Mouse (Mus musculus): ENCODE measurements around the gene Sf3b4. TPM values are rescaled to one million over a fixed set of nuclear protein-coding genes. Genes with fewer than 3 reads are reported as not detected.
A peak's percentile ranks its signal among the peaks of the same experiment; 100 is the strongest.
"Not testable (repeated sequence)": the region's sequence is repeated elsewhere in the genome, so short reads cannot be mapped to it uniquely, and the experiment has no call there.

Gene Sf3b4
- total RNA-seq, 1 experiment, result 91.1 TPM

DNA sequence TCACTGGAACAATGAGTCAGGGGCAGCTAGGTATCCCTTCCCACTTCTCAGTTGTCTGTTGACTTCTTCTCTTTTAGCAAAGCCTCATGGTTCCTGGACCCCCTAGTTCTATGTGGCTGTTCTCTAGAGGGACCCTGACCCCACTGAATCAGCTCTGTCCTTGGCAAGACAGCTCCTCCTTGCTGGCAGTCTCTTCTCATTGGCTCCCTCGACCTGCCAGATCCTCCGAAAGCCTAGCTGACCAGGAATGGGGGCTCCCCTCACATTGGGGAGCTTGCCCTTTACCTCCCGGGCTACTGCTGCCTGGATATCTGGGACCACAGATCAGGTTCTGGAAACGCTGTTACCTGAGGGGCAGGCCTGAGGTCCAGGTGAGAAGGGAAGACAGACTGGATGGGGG, 1.9 kb upstream of the Sf3b4 start:
- Histone ChIP-seq H3K4me1 (ENCODE audit: control insufficient read depth in 2 of 2, insufficient read depth in 2 of 2, low read length in 2 of 2, poor library complexity in 1 of 2) (peaks cover 5 to 14% of the 10 kb centered on the region in 2 experiments; a peak in 3 of 4 replicates), H3K9me3 (ENCODE audit: control insufficient read depth, insufficient read depth, low read depth, low read length) (no peaks in the 10 kb centered on the region), H3K27ac (ENCODE audit: insufficient read depth, low read depth, low read length, poor library complexity, severe bottlenecking) (no peak overlapping the region), H3K36me3 (ENCODE audit: control insufficient read depth, insufficient read depth, low read length, poor library complexity, severe bottlenecking) (peaks cover 16% of the 10 kb centered on the region), H3K9ac (ENCODE audit: insufficient read depth, low read depth, low read length, poor library complexity, severe bottlenecking) (no peak overlapping the region; the same call in 1 of the 2 replicates), H3K4me3 (ENCODE audit: insufficient read depth in 1 of 2, low read depth in 1 of 2, low read length in 2 of 2, poor library complexity in 1 of 2, severe bottlenecking in 1 of 2) (no peak overlapping the region)
- in situ Hi-C loops (cut with MboI; ENCODE audit: low sequenced_read_pairs in 2 of 2, unreplicated experiment in 2 of 2), result no loop called here
- no peak for TF ChIP-seq CHD2 (IDR thresholded peaks at IDR 0.05; ENCODE audit: low read depth, low read length)
- no peak for TF ChIP-seq ZC3H11A (IDR thresholded peaks at IDR 0.05; ENCODE audit: borderline replicate concordance, low read depth, low read length)
- no peak for TF ChIP-seq HCFC1 (IDR thresholded peaks at IDR 0.05; ENCODE audit: borderline replicate concordance, insufficient read depth, low read length)
- TF ChIP-seq MAFK (IDR thresholded peaks at IDR 0.05; ENCODE audit: insufficient read depth, low read depth, low read length), result no peak
- TF ChIP-seq ZNF384 (IDR thresholded peaks at IDR 0.05; ENCODE audit: low read depth, low read length), result no peak
- DNase-seq (ENCODE audit: low read depth, low spot score), result no peak

DNA sequence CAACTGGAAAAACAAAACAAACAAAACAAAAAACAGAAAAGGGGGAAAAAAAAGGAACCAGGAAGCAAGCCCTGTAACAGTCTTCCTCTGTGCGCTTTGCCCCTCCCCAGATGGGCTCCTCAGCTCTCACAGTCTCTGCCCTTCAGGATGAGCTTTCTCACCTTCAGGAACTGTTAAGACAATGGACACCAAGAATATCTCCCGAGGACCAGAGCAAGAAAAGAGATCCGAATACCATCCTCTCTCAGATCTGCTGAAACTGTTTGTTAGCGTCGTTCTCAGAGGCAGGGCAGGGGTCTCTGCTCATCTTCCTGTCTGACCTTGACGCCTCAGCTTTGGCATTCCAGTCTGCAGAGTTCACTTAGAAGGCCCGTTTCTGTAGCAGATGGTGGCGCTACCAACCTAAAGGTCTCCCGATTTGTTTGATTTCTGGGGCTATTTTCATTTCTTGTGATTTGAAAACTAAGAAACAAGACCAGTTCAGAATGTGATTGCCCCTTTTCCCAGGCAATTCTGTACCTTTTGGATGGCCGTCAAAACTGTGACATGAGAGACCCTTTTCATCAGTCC, 1.1 kb upstream of the Sf3b4 start:
- Histone ChIP-seq H3K27ac (ENCODE audit: insufficient read depth, low read depth, low read length, poor library complexity, severe bottlenecking) (peak overlapping the region; percentile 23; the same call in 1 of the 2 replicates), H3K4me3 (ENCODE audit: insufficient read depth in 1 of 2, low read depth in 1 of 2, low read length in 2 of 2, poor library complexity in 1 of 2, severe bottlenecking in 1 of 2) (peak overlapping the region; percentile 97 to 98), H3K36me3 (ENCODE audit: control insufficient read depth, insufficient read depth, low read length, poor library complexity, severe bottlenecking) (peaks cover 22% of the 10 kb centered on the region), H3K4me1 (ENCODE audit: control insufficient read depth in 2 of 2, insufficient read depth in 2 of 2, low read length in 2 of 2, poor library complexity in 1 of 2) (peaks cover 5 to 14% of the 10 kb centered on the region in 2 experiments; a peak in 3 of 4 replicates), H3K9me3 (ENCODE audit: control insufficient read depth, insufficient read depth, low read depth, low read length) (no peaks in the 10 kb centered on the region), H3K9ac (ENCODE audit: insufficient read depth, low read depth, low read length, poor library complexity, severe bottlenecking) (peak overlapping the region; percentile 94)
- DNase-seq (ENCODE audit: low read depth, low spot score), result no peak
- in situ Hi-C loops (cut with MboI; ENCODE audit: low sequenced_read_pairs in 2 of 2, unreplicated experiment in 2 of 2), result no loop called here
- TF ChIP-seq ZC3H11A (IDR thresholded peaks at IDR 0.05; ENCODE audit: borderline replicate concordance, low read depth, low read length) (no peak), HCFC1 (IDR thresholded peaks at IDR 0.05; ENCODE audit: borderline replicate concordance, insufficient read depth, low read length) (no peak), CHD2 (IDR thresholded peaks at IDR 0.05; ENCODE audit: low read depth, low read length) (no peak), MAFK (IDR thresholded peaks at IDR 0.05; ENCODE audit: insufficient read depth, low read depth, low read length) (no peak), ZNF384 (IDR thresholded peaks at IDR 0.05; ENCODE audit: low read depth, low read length) (no peak)

DNA sequence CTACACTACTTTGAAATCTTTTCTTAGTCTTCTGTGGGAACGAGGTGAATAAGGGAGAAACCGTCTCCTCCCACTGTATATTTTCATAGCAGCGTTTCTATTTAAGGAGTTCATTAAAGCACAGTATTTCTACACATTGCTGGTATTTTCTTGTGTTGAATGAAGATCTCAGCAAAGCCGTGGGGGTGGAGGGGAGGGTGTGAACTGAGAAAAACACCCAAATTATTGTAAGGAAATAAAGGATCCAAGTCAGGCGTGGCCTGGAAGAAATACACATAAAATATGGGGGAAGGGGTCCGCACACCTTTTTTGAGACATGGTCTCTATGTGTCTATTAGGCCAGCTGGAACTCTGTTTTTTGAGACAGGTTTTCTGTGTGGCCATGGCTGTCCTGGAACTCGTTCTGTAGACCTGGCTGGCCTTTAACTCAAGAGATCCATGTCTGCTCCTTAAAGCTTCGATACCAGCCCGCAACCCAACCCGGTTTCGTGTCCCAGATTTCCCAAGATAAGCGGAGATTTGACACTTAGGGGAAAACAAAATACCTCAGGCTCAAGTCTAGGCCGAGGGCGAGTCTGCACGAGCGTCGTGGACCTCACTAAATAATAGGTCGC, 442 bp upstream of the Sf3b4 start:
- no peak for DNase-seq (ENCODE audit: low read depth, low spot score)
- peak overlapping the region; percentile 94 for H3K9ac ChIP-seq (ENCODE audit: insufficient read depth, low read depth, low read length, poor library complexity, severe bottlenecking)
- in situ Hi-C loops (cut with MboI; ENCODE audit: low sequenced_read_pairs in 2 of 2, unreplicated experiment in 2 of 2), result no loop called here
- peak overlapping the region; percentile 86 for H3K27ac ChIP-seq (ENCODE audit: insufficient read depth, low read depth, low read length, poor library complexity, severe bottlenecking)
- no peak for TF ChIP-seq ZC3H11A (IDR thresholded peaks at IDR 0.05; ENCODE audit: borderline replicate concordance, low read depth, low read length)
- no peak for TF ChIP-seq MAFK (IDR thresholded peaks at IDR 0.05; ENCODE audit: insufficient read depth, low read depth, low read length)
- TF ChIP-seq CHD2 (IDR thresholded peaks at IDR 0.05; ENCODE audit: low read depth, low read length), result no peak
- no peak for TF ChIP-seq ZNF384 (IDR thresholded peaks at IDR 0.05; ENCODE audit: low read depth, low read length)
- TF ChIP-seq HCFC1 (IDR thresholded peaks at IDR 0.05; ENCODE audit: borderline replicate concordance, insufficient read depth, low read length), result no peak
- H3K36me3 ChIP-seq (ENCODE audit: control insufficient read depth, insufficient read depth, low read length, poor library complexity, severe bottlenecking), result peaks cover 28% of the 10 kb centered on the region
- H3K9me3 ChIP-seq (ENCODE audit: control insufficient read depth, insufficient read depth, low read depth, low read length), result no peaks in the 10 kb centered on the region
- peaks cover 5 to 14% of the 10 kb centered on the region in 2 experiments; a peak in 3 of 4 replicates for H3K4me1 ChIP-seq (ENCODE audit: control insufficient read depth in 2 of 2, insufficient read depth in 2 of 2, low read length in 2 of 2, poor library complexity in 1 of 2)
- peak overlapping the region; percentile 97 to 98 for H3K4me3 ChIP-seq (ENCODE audit: insufficient read depth in 1 of 2, low read depth in 1 of 2, low read length in 2 of 2, poor library complexity in 1 of 2, severe bottlenecking in 1 of 2)

DNA sequence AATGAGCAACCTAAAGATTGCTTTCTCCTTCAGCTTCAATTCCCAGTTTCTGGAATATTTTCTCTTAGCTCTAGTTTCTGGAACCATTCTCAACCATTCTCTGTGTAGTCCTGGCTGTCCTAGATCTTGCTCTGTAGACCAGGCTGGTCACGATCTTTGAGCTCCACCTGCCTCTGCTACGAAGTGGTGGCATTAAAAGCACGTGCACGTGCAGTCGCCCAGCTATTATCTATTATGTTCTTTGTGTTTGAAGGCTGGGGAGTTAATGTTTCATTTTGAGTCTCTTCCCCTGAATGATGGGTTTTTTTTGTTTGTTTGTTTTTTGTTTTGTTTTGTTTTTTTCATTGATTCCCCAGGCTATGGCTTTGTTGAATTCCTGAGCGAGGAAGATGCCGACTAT, 1.1 kb downstream of the Sf3b4 start:
- Histone ChIP-seq H3K27ac (ENCODE audit: insufficient read depth, low read depth, low read length, poor library complexity, severe bottlenecking) (no peak overlapping the region), H3K4me1 (ENCODE audit: control insufficient read depth in 2 of 2, insufficient read depth in 2 of 2, low read length in 2 of 2, poor library complexity in 1 of 2) (peaks cover 5 to 14% of the 10 kb centered on the region in 2 experiments; a peak in 3 of 4 replicates), H3K4me3 (ENCODE audit: insufficient read depth in 1 of 2, low read depth in 1 of 2, low read length in 2 of 2, poor library complexity in 1 of 2, severe bottlenecking in 1 of 2) (peak overlapping the region; percentile 97 to 98), H3K9me3 (ENCODE audit: control insufficient read depth, insufficient read depth, low read depth, low read length) (no peaks in the 10 kb centered on the region), H3K36me3 (ENCODE audit: control insufficient read depth, insufficient read depth, low read length, poor library complexity, severe bottlenecking) (peaks cover 37% of the 10 kb centered on the region), H3K9ac (ENCODE audit: insufficient read depth, low read depth, low read length, poor library complexity, severe bottlenecking) (peak overlapping the region; percentile 99)
- no peak for DNase-seq (ENCODE audit: low read depth, low spot score)
- TF ChIP-seq HCFC1 (IDR thresholded peaks at IDR 0.05; ENCODE audit: borderline replicate concordance, insufficient read depth, low read length) (no peak), ZNF384 (IDR thresholded peaks at IDR 0.05; ENCODE audit: low read depth, low read length) (no peak), CHD2 (IDR thresholded peaks at IDR 0.05; ENCODE audit: low read depth, low read length) (no peak), MAFK (IDR thresholded peaks at IDR 0.05; ENCODE audit: insufficient read depth, low read depth, low read length) (no peak), ZC3H11A (IDR thresholded peaks at IDR 0.05; ENCODE audit: borderline replicate concordance, low read depth, low read length) (no peak)
- in situ Hi-C loops (cut with MboI; ENCODE audit: low sequenced_read_pairs in 2 of 2, unreplicated experiment in 2 of 2), result no loop called here

DNA sequence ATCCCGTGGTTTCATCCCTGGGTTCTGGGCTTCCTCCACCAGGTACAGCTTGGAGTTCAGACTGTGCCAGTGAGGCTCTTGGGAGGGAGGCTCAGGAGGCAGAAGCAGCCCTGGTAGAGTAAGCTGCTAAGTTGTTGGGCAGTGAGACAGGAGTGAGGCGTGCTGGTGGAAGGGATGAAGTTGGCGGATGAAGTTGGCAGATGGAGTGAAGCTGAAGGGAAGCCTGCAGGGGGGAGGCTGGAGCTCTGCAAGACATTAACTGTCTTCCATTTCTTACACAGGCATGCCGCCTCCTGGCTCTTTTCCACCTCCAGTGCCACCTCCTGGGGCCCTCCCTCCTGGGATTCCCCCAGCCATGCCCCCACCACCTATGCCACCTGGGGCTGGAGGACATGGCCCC, 1.9 kb downstream of the Sf3b4 start:
- Histone ChIP-seq H3K4me1 (ENCODE audit: control insufficient read depth in 2 of 2, insufficient read depth in 2 of 2, low read length in 2 of 2, poor library complexity in 1 of 2) (peaks cover 5 to 14% of the 10 kb centered on the region in 2 experiments; a peak in 3 of 4 replicates), H3K4me3 (ENCODE audit: insufficient read depth in 1 of 2, low read depth in 1 of 2, low read length in 2 of 2, poor library complexity in 1 of 2, severe bottlenecking in 1 of 2) (peak overlapping the region; percentile 6 to 98; a peak in 2 of 4 replicates), H3K9ac (ENCODE audit: insufficient read depth, low read depth, low read length, poor library complexity, severe bottlenecking) (peak overlapping the region; percentile 26; the same call in 1 of the 2 replicates), H3K36me3 (ENCODE audit: control insufficient read depth, insufficient read depth, low read length, poor library complexity, severe bottlenecking) (peaks cover 37% of the 10 kb centered on the region)
- H3K9me3 ChIP-seq (ENCODE audit: control insufficient read depth, insufficient read depth, low read depth, low read length); DNase-seq (ENCODE audit: low read depth, low spot score); in situ Hi-C loops (cut with MboI; ENCODE audit: low sequenced_read_pairs in 2 of 2, unreplicated experiment in 2 of 2); H3K27ac ChIP-seq (ENCODE audit: insufficient read depth, low read depth, low read length, poor library complexity, severe bottlenecking): not testable (repeated sequence)
